Mouse (Mus musculus) bone marrow, adult 2 months (tissue): ENCODE data around the gene Dlk1.

Experiments used
- CTCF ChIP-seq: fragments of 200-500 bp; IDR thresholded peaks from 2 replicates; pipeline ENCODE4 v1.5.1; 2011; ENCODE audit warnings: low read length, control low read depth; ENCODE audit not compliant: control insufficient read depth, insufficient read depth
- POLR2A ChIP-seq: fragments of 200-500 bp; IDR thresholded peaks from 2 replicates; pipeline ENCODE4 v1.6.1; 2011; ENCODE audit warnings: low read depth, mild to moderate bottlenecking, control low read depth, low read length, borderline replicate concordance; ENCODE audit not compliant: control insufficient read depth

GRCm38 (mm10) chr12:109459481-109460401 is 7.1 kb downstream of the Dlk1 start:
- TF ChIP-seq CTCF (no peak), POLR2A (no peak)
